Mouse (Mus musculus): ENCODE measurements around the gene Ctse.

DNA sequence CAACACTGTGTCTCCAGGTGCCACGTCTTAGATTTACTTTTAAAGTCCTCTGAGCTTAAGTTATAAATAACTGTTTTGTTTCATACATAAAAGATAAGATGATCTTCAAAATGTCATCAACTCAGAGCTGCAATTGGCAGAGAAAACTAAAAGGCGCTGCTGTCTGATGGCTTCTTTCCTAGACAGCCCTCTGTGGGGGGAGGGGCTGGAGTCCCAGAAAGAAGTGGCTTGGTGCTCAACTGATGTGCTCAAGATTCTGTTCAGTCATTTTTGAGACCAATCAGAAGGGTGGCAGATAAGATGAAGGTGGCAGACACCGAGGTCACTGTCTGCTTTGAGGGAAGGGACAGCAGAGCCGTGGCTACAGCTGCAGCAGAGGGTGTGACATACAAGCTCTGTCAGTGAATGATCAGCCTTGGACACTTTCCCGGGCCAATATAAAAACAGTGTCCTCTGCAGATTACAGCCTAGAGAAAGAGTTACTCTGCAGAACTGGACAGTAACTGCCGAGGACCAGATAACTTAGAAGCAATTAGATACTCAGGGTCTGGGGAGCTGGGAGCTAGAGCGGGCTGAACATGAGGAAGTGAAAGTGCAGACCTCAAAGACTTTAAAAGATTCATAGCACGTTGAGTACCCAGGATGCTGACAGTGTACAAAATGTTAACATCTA is 64.1 kb downstream of the Ctse start:
- TF ChIP-seq CTCF (IDR thresholded peaks at IDR 0.05; ENCODE audit: low read depth) = no peak
- no peak for TF ChIP-seq EP300 (IDR thresholded peaks at IDR 0.05; ENCODE audit: low read depth)
